11 mouse cellular contexts compared by ENCODE assay signal in genomic region chr5:82989056-82989455, GRCm38 (mm10).
DNase-seq lines count a peak whose midpoint lies in the region; ATAC-seq lines count a peak whose summit lies in the region.
"Had no signal": no experiment of that assay in that cellular context is flagged by ENCODE, and none has a peak within 500 bp of the region (broad histone marks: within the 10 kb centered on the region; RNA-seq: fewer than 3 reads in every experiment).

No protein-coding gene starts in this region.

- H3K4me1 ChIP-seq in hindbrain, embryonic 15.5 days (replicated peaks), result no peaks in the 10 kb centered on the region
- no peaks in the 10 kb centered on the region for H3K4me1 ChIP-seq in hindbrain, embryonic 12.5 days
- H3K4me1 ChIP-seq: embryonic facial prominence, embryonic 13.5 days had no signal

- ATAC-seq in hindbrain, embryonic 15.5 days (ENCODE audit: low FRiP score, low read depth), result peak; percentile 72; the same call in 1 of the 2 replicates
- ATAC-seq in hindbrain, embryonic 12.5 days (ENCODE audit: low FRiP score), result no peak
- ATAC-seq in cerebellum, adult (ENCODE audit: insufficient number of reproducible peaks, low FRiP score, low TSS enrichment), result peak; percentile 100

- H3K4me3 ChIP-seq in hindbrain, embryonic 15.5 days, result no peak overlapping the region
- no peak overlapping the region for H3K4me3 ChIP-seq in hindbrain, embryonic 12.5 days
- H3K4me3 ChIP-seq: embryonic facial prominence, embryonic 13.5 days had no signal

- H3K27me3 ChIP-seq in hindbrain, embryonic 15.5 days, result no peaks in the 10 kb centered on the region
- H3K27me3 ChIP-seq in hindbrain, embryonic 12.5 days, result no peaks in the 10 kb centered on the region
- H3K27me3 ChIP-seq: embryonic facial prominence, embryonic 13.5 days had no signal

- peak; percentile 85 to 93 for DNase-seq in cerebellum, postnatal 25 days
- DNase-seq in lung, postnatal 25 days (ENCODE audit: low spot score), result peak; percentile 23
- DNase-seq in natural killer cell, adult 2 months (ENCODE audit: low spot score in 2 of 2), result no peak
- no peak for DNase-seq in adrenal gland, postnatal 10 days
- DNase-seq in T-cell, adult 2 months (ENCODE audit: low spot score), result no peak
- DNase-seq: adrenal gland, adult 2 months; kidney, adult 11 months had no signal

- WGBS in hindbrain, embryonic 15.5 days, result 60% methylated on average over 5 of the region's 5 CpGs
- 74% methylated on average over 5 of the region's 5 CpGs for WGBS in hindbrain, embryonic 12.5 days

- H3K9me3 ChIP-seq in hindbrain, embryonic 15.5 days, result no peaks in the 10 kb centered on the region
- H3K9me3 ChIP-seq in hindbrain, embryonic 12.5 days (replicated peaks), result no peaks in the 10 kb centered on the region
- H3K9me3 ChIP-seq: embryonic facial prominence, embryonic 13.5 days had no signal

- H3K9ac ChIP-seq in hindbrain, embryonic 15.5 days, result no peak overlapping the region
- no peak overlapping the region for H3K9ac ChIP-seq in hindbrain, embryonic 12.5 days
- H3K9ac ChIP-seq: embryonic facial prominence, embryonic 13.5 days had no signal

- no peaks in the 10 kb centered on the region for H3K36me3 ChIP-seq in hindbrain, embryonic 15.5 days
- no peaks in the 10 kb centered on the region for H3K36me3 ChIP-seq in hindbrain, embryonic 12.5 days
- H3K36me3 ChIP-seq: embryonic facial prominence, embryonic 13.5 days had no signal

- no peak overlapping the region for H3K27ac ChIP-seq in hindbrain, embryonic 15.5 days (replicated peaks)
- no peak overlapping the region for H3K27ac ChIP-seq in hindbrain, embryonic 12.5 days
- H3K27ac ChIP-seq: embryonic facial prominence, embryonic 13.5 days had no signal

- H3K4me2 ChIP-seq in hindbrain, embryonic 15.5 days, result no peak overlapping the region
- no peak overlapping the region for H3K4me2 ChIP-seq in hindbrain, embryonic 12.5 days (replicated peaks)
- H3K4me2 ChIP-seq: embryonic facial prominence, embryonic 13.5 days had no signal

Comparison
In these comparisons a context has a peak if more than half of its experiments do, and no peak if none do; other contexts are left out.
1. DNase-seq: peak in cerebellum, postnatal 25 days (2 of 2) and lung, postnatal 25 days (single experiment); none in natural killer cell, adult 2 months (0 of 2), adrenal gland, postnatal 10 days (single experiment) and T-cell, adult 2 months (single experiment).